Mouse (Mus musculus) heart, postnatal 10 days (tissue): ENCODE results near the gene Inha. TPM values are rescaled to one million over a fixed set of nuclear protein-coding genes. Genes with fewer than 3 reads are reported as not detected.

Experiments
- DNase-seq, 2 experiments: peaks; one replicate each; pipeline ENCODE4 v3.0.0; 2021
- intact Hi-C: fragments of 180-260 bp; cut with DNase I; formaldehyde crosslinking; loops from one replicate; pipeline ENCODE4 v1.15.1; 2025
- total RNA-seq, 2 experiments: library from RNA; stranded (reverse); gene quantifications; 2 replicates each; pipeline ENCODE4 v1.2.3; 2021

The Inha gene
- total RNA-seq, 2 experiments from 2014 or later = 5.1 to 8.5 TPM

- intact Hi-C loops = no loop called here
- DNase-seq = peak in 1 of 2 experiments; percentile 48
These were observed 19.3 kb upstream of the Inha start for GRCm38 (mm10) chr1:75487405-75488161.

GRCm38 (mm10) chr1:75490785-75491551, 15.9 kb upstream of the Inha start:
- no peak for DNase-seq
- intact Hi-C loops = no loop called here

- no peak for DNase-seq
- intact Hi-C loops = no loop called here
These were observed 14.2 kb upstream of the Inha start for GRCm38 (mm10) chr1:75492579-75493170.

GRCm38 (mm10) chr1:75494878-75495548, 11.9 kb upstream of the Inha start:
- DNase-seq = no peak
- intact Hi-C loops = no loop called here

GRCm38 (mm10) chr1:75498897-75499296, 8.0 kb upstream of the Inha start:
- intact Hi-C loops = no loop called here

GRCm38 (mm10) chr1:75499441-75499840, 7.4 kb upstream of the Inha start:
- DNase-seq = no peak
- intact Hi-C loops = no loop called here

More at GRCm38 (mm10) chr1:75498897-75499296, 8.0 kb upstream of the Inha start:
- DNase-seq = no peak

GRCm38 (mm10) chr1:75501905-75502304, 5.0 kb upstream of the Inha start:
- intact Hi-C loops = no loop called here
- DNase-seq = no peak

GRCm38 (mm10) chr1:75502945-75503650, 3.8 kb upstream of the Inha start:
- DNase-seq = no peak
- intact Hi-C loops = no loop called here

GRCm38 (mm10) chr1:75503651-75503980, 3.3 kb upstream of the Inha start:
- intact Hi-C loops = no loop called here

GRCm38 (mm10) chr1:75504256-75505045, 2.4 kb upstream of the Inha start:
- intact Hi-C loops = loop anchor here (1.0 to 5.0 kb wide), 3 partner anchors 16 to 55 kb away; partner anchors contain the start of genes Slc4a3 and Stk11ip
- DNase-seq = no peak

More at GRCm38 (mm10) chr1:75503651-75503980, 3.3 kb upstream of the Inha start:
- no peak for DNase-seq

GRCm38 (mm10) chr1:75505159-75505955, 1.5 kb upstream of the Inha start:
- intact Hi-C loops = loop anchor here (1.0 to 5.0 kb wide), 3 partner anchors 15 to 54 kb away; partner anchors contain the start of genes Slc4a3 and Stk11ip

GRCm38 (mm10) chr1:75505956-75506831, 683 bp upstream of the Inha start, which contains the start of gene Obsl1:
Gene Obsl1 (minus strand): TSS chr1:75506452.
- intact Hi-C loops = loop anchor here (1.0 to 5.0 kb wide), 3 partner anchors 15 to 53 kb away; partner anchors contain the start of genes Slc4a3 and Stk11ip
- peak; percentile 89 to 92 for DNase-seq

More at GRCm38 (mm10) chr1:75505159-75505955, 1.5 kb upstream of the Inha start:
- DNase-seq = peak; percentile 81 to 84

GRCm38 (mm10) chr1:75509586-75509985, 2.7 kb downstream of the Inha start:
- intact Hi-C loops = loop anchor here (5.0 kb wide), 1 partner anchor 38 kb away; the partner anchor contains the start of gene Slc4a3
- no peak for DNase-seq

- peak in 1 of 2 experiments; percentile 51 for DNase-seq
- intact Hi-C loops = no loop called here
These were observed 3.3 kb downstream of the Inha start for GRCm38 (mm10) chr1:75510154-75510553.

GRCm38 (mm10) chr1:75511437-75512210, 4.7 kb downstream of the Inha start:
- intact Hi-C loops = no loop called here
- peak; percentile 67 to 68 for DNase-seq

GRCm38 (mm10) chr1:75512550-75512949, 5.7 kb downstream of the Inha start:
- intact Hi-C loops = no loop called here
- DNase-seq = no peak
